Mouse (Mus musculus): Measurements from ENCODE around the gene Hoxa2.

Gene Hoxa2

GRCm38 (mm10) chr6:52150401-52150966 is 14.1 kb downstream of the Hoxa2 start:
- no peak for DNase-seq (ENCODE audit: low read depth, low spot score)

- DNase-seq (ENCODE audit: low read depth, low spot score), result no peak
Measured at GRCm38 (mm10) chr6:52139115-52139514, 25.5 kb downstream of the Hoxa2 start.

GRCm38 (mm10) chr6:52138576-52138975 is 26.1 kb downstream of the Hoxa2 start:
- no peak for DNase-seq (ENCODE audit: low read depth, low spot score)

- DNase-seq (ENCODE audit: low read depth, low spot score), result no peak
Measured at GRCm38 (mm10) chr6:52137841-52138535, 26.6 kb downstream of the Hoxa2 start.

- DNase-seq (ENCODE audit: low read depth, low spot score), result no peak
Measured at GRCm38 (mm10) chr6:52123673-52124072, 41.0 kb downstream of the Hoxa2 start.

GRCm38 (mm10) chr6:52121173-52121572 is 43.5 kb downstream of the Hoxa2 start:
- no peak for DNase-seq (ENCODE audit: low read depth, low spot score)

GRCm38 (mm10) chr6:52118903-52119635 is 45.6 kb downstream of the Hoxa2 start:
- DNase-seq (ENCODE audit: low read depth, low spot score), result no peak

- no peak for DNase-seq (ENCODE audit: low read depth, low spot score)
Measured at GRCm38 (mm10) chr6:52115899-52116298, 48.7 kb downstream of the Hoxa2 start.

Measured in 3T3-L1 (cell line).